Mouse (Mus musculus): ENCODE data around the gene Pccb. TPM values are rescaled to one million over a fixed set of nuclear protein-coding genes. Genes with fewer than 3 reads are reported as not detected.
A peak's percentile ranks its signal among the peaks of the same experiment; 100 is the strongest.

Pccb gene
- 50.7 and 58.1 TPM in 2 replicates for total RNA-seq (2014; rRNA removed)
- polyA plus RNA-seq (2015; fragmentation: Nextera tagmentation; extraction: Ambion mirVana), result 32.5 and 33.5 TPM in 2 replicates

- ATAC-seq (ENCODE audit: low FRiP score) (peak; percentile 99), DNase-seq (ENCODE audit: low spot score) (peak; percentile 98)
- Histone ChIP-seq H3K9me3 (ENCODE audit: low read length) (no peaks in the 10 kb centered on the region), H3K4me2 (ENCODE audit: low read depth, low read length, poor library complexity, severe bottlenecking) (peak within 1 kb of the TSS; percentile 66), H3K36me3 (ENCODE audit: insufficient read depth, low read length) (peaks cover 6% of the 10 kb centered on the region; the same call in 1 of the 2 replicates), H3K27ac (ENCODE audit: low read depth, low read length) (peak within 1 kb of the TSS; percentile 97), H3K27me3 (ENCODE audit: insufficient read depth, low read length) (no peaks in the 10 kb centered on the region), H3K4me1 (ENCODE audit: insufficient read depth, low read length) (peaks cover 2% of the 10 kb centered on the region; the same call in 1 of the 2 replicates), H3K4me3 (ENCODE audit: low read depth, low read length) (peak within 1 kb of the TSS; percentile 57), H3K9ac (replicated peaks; ENCODE audit: low read length, poor library complexity, severe bottlenecking) (peak within 1 kb of the TSS; percentile 66)
- under 1% methylated on average over 61 of the region's 61 CpGs for whole genome bisulfite sequencing
- peak; percentile 59 for TF ChIP-seq CTCF (IDR thresholded peaks at IDR 0.05)
Observed at GRCm38 (mm10) chr9:101034448-101035098, at the start of gene Pccb. TSS of gene Pccb (minus strand) at chr9:101034898.

GRCm38 (mm10) chr9:101083728-101084127, 49.0 kb upstream of the Pccb start:
- TF ChIP-seq CTCF (IDR thresholded peaks at IDR 0.05), result no peak
- Histone ChIP-seq H3K9me3 (ENCODE audit: low read length) (no peaks in the 10 kb centered on the region), H3K27me3 (ENCODE audit: insufficient read depth, low read length) (no peaks in the 10 kb centered on the region), H3K27ac (ENCODE audit: low read depth, low read length) (no peak overlapping the region), H3K4me2 (ENCODE audit: low read depth, low read length, poor library complexity, severe bottlenecking) (no peak overlapping the region), H3K9ac (replicated peaks; ENCODE audit: low read length, poor library complexity, severe bottlenecking) (no peak overlapping the region), H3K4me3 (ENCODE audit: low read depth, low read length) (no peak overlapping the region), H3K4me1 (ENCODE audit: insufficient read depth, low read length) (peaks cover 10% of the 10 kb centered on the region), H3K36me3 (ENCODE audit: insufficient read depth, low read length) (no peaks in the 10 kb centered on the region)
- WGBS, result 92% methylated on average over 3 of the region's 3 CpGs
- no peak for DNase-seq (ENCODE audit: low spot score)
- no peak for ATAC-seq (ENCODE audit: low FRiP score)

GRCm38 (mm10) chr9:101080046-101080685, 45.5 kb upstream of the Pccb start:
- Histone ChIP-seq H3K9me3 (ENCODE audit: low read length) (no peaks in the 10 kb centered on the region), H3K4me1 (ENCODE audit: insufficient read depth, low read length) (peaks cover 15% of the 10 kb centered on the region), H3K4me3 (ENCODE audit: low read depth, low read length) (no peak overlapping the region), H3K27ac (ENCODE audit: low read depth, low read length) (no peak overlapping the region), H3K36me3 (ENCODE audit: insufficient read depth, low read length) (no peaks in the 10 kb centered on the region), H3K9ac (replicated peaks; ENCODE audit: low read length, poor library complexity, severe bottlenecking) (no peak overlapping the region), H3K4me2 (ENCODE audit: low read depth, low read length, poor library complexity, severe bottlenecking) (0 out of 2 replicates have a peak overlapping the region, but pooled peaks have one; percentile 0), H3K27me3 (ENCODE audit: insufficient read depth, low read length) (no peaks in the 10 kb centered on the region)
- ATAC-seq (ENCODE audit: low FRiP score) (0 out of 2 replicates have a peak, but pooled peaks have one; percentile 54), DNase-seq (ENCODE audit: low spot score) (no peak)
- peak; percentile 36 for TF ChIP-seq CTCF (IDR thresholded peaks at IDR 0.05)
- 74% methylated on average over 3 of the region's 3 CpGs for WGBS

- ATAC-seq (ENCODE audit: low FRiP score) (no peak), DNase-seq (ENCODE audit: low spot score) (no peak)
- Histone ChIP-seq H3K9ac (replicated peaks; ENCODE audit: low read length, poor library complexity, severe bottlenecking) (no peak overlapping the region), H3K4me2 (ENCODE audit: low read depth, low read length, poor library complexity, severe bottlenecking) (peak overlapping the region; percentile 54), H3K4me3 (ENCODE audit: low read depth, low read length) (peak overlapping the region; percentile 25), H3K36me3 (ENCODE audit: insufficient read depth, low read length) (no peaks in the 10 kb centered on the region), H3K9me3 (ENCODE audit: low read length) (no peaks in the 10 kb centered on the region), H3K27ac (ENCODE audit: low read depth, low read length) (no peak overlapping the region), H3K27me3 (ENCODE audit: insufficient read depth, low read length) (no peaks in the 10 kb centered on the region), H3K4me1 (ENCODE audit: insufficient read depth, low read length) (peaks cover 15% of the 10 kb centered on the region)
- TF ChIP-seq CTCF (IDR thresholded peaks at IDR 0.05), result no peak
- WGBS, result 52% methylated on average over 4 of the region's 4 CpGs
Observed at GRCm38 (mm10) chr9:101078579-101078978, 43.9 kb upstream of the Pccb start.

GRCm38 (mm10) chr9:101077486-101077885, 42.8 kb upstream of the Pccb start:
- Histone ChIP-seq H3K9me3 (ENCODE audit: low read length) (no peaks in the 10 kb centered on the region), H3K4me3 (ENCODE audit: low read depth, low read length) (peak overlapping the region; percentile 74), H3K9ac (replicated peaks; ENCODE audit: low read length, poor library complexity, severe bottlenecking) (no peak overlapping the region), H3K4me1 (ENCODE audit: insufficient read depth, low read length) (peaks cover 15% of the 10 kb centered on the region), H3K36me3 (ENCODE audit: insufficient read depth, low read length) (no peaks in the 10 kb centered on the region), H3K4me2 (ENCODE audit: low read depth, low read length, poor library complexity, severe bottlenecking) (peak overlapping the region; percentile 88), H3K27ac (ENCODE audit: low read depth, low read length) (no peak overlapping the region), H3K27me3 (ENCODE audit: insufficient read depth, low read length) (no peaks in the 10 kb centered on the region)
- DNase-seq (ENCODE audit: low spot score) (no peak), ATAC-seq (ENCODE audit: low FRiP score) (no peak)
- TF ChIP-seq CTCF (IDR thresholded peaks at IDR 0.05), result no peak
